Mouse (Mus musculus): ENCODE measurements around the gene Asrgl1.

Gene Asrgl1

DNA sequence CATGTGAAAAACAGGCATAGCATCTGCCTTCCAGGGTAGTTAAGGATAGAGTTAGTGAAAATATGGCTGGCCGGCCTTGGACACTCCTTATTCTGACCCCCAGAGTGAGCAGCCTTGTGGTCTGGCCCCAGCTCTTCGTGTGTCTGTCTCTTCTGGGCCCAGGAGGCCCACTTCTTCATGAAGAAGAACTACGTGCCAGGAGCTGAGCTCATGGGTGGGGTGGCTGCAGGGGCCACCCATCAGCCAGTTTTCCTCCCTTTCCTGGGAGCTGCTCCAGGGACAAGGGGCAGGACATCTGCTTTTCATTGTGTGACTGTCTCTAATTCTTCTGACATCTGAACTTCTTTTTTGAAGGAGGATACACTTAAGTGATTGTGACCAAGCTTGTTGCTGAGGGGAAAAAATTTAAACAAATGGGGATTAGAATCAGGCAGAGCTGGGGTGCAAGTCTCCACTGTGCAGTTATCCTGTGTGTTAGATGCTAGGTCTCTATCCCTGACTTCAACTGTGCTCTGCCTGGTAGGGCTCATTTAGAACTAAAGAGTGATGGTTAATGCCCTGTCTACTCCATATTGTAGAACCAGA is 30.2 kb downstream of the Asrgl1 start:
- in situ Hi-C loops (cut with MseI, MboI) = loop anchor here in 1 of 2 experiments (10.0 kb wide), 1 partner anchor 250 kb away; the partner anchor contains the start of gene Lrrn4cl

DNA sequence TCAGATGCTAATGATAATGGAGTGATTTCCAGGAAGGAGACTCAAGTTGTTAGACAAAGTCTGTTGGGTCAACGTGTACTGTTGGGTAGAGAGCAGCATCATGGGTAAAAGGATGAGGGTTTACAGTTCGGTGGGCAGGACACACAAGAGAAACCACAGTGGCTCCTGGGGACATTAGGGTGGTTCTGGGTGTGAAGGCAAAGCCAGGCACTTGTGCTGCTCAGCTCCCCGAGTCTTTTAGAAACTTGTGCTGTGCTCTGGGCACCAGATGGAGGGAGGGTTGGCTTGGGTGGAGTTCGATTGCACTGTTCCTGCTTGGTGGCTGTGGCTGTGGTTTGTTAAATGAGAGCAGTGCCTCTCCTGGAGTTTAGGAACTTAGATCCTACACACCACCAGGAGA is 31.4 kb downstream of the Asrgl1 start:
- in situ Hi-C loops (cut with MseI, MboI) = loop anchor here in 1 of 2 experiments (10.0 kb wide), 1 partner anchor 249 kb away; the partner anchor contains the start of gene Lrrn4cl

DNA sequence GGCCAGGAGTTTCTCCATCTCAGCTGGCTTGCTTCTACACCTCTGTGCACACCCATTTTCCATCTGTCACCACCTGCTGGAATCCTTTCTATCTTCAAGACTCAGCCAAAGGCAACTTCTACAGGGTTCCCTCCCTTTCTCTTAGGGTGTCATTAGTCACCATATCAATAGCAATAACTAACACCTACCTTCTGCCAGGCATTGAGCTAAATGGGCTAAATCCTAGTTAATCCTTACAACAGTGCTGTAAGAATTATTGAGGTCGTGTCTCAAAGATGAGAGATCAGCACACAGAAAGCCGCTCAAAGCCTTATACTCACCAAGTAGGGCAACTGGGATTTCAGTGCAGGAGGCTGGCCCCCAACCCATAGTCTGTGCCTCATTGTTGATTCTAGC is 34.4 kb downstream of the Asrgl1 start:
- in situ Hi-C loops (cut with MseI, MboI) = loop anchor here in 1 of 2 experiments (10.0 kb wide), 1 partner anchor 246 kb away; the partner anchor contains the start of gene Lrrn4cl

DNA sequence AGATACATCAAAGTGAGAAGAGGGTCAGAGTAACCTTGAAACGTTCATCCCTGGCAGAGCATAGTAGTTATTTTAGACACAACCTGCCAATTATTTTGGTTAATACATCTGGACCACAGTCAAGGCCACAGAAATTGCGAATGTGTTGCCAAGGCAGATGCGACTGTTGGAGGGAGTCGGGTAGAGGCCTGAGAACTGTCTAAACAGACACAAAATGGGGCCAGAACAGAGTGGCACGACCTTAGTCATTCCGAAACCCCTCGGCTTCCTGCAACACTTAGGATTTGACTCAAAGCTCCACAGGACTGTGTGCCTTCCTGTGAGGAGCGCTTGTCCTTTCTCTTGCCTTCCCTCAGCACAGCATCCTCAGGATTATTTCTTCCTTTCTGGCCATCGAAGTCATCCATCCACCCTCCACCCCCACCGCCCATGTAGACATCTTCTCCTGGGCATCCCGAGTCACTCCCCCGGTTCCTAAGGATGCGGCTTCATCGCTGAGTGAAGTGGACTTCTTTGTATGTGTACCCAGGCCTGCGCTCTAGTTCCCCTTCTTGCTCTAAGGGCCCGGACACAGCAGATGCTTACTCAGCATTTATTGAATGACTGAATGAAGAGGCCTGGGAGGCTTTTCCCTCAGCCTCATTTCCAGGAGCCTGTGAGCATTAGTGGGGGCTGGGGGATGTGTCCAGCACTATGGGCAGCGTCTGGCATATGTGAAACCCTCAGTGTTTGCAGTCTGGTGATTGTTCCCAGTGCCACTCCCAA is 35.0 kb downstream of the Asrgl1 start:
- in situ Hi-C loops (cut with MseI, MboI) = loop anchor here in 1 of 2 experiments (10.0 kb wide), 1 partner anchor 246 kb away; the partner anchor contains the start of gene Lrrn4cl

DNA sequence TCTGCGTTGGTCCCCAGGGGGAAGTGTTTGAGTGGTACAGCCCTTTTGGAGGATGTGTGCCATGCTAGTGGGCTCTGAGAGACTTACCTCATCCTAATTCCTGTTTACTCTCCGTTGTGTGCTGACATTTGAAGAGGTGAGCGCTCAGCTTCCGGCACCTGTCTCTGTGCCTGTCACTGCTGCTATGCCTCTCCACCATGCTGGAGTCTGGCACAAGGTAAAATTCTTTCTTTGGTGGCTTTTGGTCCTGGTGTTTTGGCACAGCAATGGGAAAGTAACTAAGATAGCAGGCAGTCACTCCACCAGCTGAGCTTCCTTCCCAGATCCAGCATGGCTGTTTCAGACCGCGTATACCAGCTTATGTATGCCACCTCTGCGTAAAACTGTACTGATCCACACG is 35.7 kb downstream of the Asrgl1 start:
- in situ Hi-C loops (cut with MseI, MboI) = loop anchor here in 1 of 2 experiments (10.0 kb wide), 1 partner anchor 245 kb away; the partner anchor contains the start of gene Lrrn4cl

DNA sequence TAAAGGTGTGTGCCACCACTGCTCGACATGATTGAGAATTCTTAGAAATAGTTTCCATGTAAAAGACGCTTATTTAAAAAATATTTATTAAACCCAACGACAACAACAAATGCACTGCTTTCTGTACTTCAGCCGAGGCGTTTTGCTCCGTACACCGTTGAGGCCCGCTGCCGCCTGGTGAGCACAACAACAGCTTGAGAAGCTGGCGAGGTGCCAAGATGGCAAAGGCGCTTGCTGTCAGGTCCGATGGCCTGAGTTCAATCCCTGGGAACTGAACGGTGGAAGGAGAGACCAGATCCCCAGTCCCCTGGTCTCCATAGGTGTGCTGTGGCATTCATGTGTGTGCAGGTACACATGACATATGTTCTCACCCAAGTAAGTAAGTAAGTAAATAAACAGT is 38.0 kb downstream of the Asrgl1 start:
- in situ Hi-C loops (cut with MseI, MboI) = no loop called here

DNA sequence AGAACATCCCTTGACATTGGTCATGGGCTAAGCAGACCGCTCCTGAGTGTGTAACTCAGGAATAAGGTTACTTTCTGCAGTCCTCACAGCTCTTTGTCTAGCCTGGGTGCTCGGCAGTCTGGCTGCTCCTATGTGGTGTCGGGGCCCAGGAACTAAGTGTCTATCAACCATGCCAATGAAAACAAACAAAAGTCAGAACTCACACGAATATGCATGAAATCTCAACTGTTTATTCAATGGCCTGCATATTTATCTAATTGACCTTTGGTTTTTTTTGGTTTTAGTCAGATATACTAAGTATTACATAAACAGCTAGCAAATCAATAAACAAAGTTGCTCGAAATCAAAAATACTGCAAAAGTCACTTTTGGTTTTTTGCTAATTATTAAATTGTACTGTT is 40.3 kb downstream of the Asrgl1 start:
- in situ Hi-C loops (cut with MseI, MboI) = no loop called here

DNA sequence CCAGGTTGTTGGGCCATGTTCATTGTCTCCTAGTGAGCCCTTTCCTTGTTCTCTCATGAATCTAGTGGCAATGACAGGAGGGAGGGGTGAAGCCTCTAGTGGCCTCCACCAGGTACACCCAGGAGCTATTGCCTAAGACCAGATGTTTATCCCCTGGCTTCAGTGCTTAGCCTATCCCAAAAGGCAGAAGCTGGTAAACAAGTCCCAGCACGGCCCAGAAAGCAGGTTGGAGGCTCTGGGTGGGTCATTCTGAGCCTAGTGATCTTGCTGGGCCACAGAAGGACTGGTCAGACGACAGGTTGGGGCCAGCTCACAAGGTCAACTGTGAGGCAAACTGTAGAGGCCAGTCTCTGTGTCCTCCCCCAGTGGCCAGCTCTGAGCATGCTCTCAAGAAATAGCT is 44.7 kb downstream of the Asrgl1 start:
- in situ Hi-C loops (cut with MseI, MboI) = no loop called here

DNA sequence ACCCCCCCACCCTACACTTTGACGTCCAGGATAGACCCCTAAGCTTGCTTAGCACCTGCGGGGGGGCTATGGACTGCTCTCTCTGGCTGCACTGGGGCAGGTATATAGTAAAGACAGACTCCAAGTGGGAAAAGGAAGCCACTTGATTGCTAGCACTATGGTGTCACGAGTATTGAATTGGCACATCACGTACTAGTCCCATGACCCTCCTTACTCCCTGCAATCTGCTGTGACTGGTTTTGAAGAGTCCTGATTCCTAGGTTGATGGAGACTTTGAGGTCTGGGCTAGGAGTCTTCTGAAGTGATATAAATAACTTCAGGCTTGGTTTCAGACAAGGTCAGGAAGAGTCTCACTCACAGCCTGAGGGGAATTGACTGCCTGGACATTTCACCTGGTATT is 45.2 kb downstream of the Asrgl1 start:
- in situ Hi-C loops (cut with MseI, MboI) = no loop called here

DNA sequence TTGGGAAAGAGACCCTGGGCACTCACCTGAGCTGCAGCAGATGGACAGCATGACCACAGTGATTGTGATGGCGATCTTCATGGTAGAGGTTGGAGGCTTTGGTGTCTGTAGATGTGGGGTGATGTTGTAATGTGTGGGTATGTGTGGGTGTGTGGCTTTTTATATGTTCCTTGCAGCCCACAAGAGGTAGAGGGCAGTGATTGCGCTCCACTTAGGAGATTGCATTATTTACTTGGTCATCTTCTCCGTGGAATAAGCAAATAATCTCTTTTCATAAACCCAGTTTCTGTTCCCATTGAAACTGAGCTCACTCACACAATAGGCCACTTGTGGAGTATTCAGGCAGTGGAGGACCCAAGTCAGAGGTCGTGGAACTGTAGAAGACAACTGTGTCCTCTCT is 47.6 kb downstream of the Asrgl1 start, which contains the start of gene Scgb1a1:
Scgb1a1 (minus strand) TSS at position 138 of the 400 bp plus-strand sequence.
- in situ Hi-C loops (cut with MseI, MboI) = no loop called here

DNA sequence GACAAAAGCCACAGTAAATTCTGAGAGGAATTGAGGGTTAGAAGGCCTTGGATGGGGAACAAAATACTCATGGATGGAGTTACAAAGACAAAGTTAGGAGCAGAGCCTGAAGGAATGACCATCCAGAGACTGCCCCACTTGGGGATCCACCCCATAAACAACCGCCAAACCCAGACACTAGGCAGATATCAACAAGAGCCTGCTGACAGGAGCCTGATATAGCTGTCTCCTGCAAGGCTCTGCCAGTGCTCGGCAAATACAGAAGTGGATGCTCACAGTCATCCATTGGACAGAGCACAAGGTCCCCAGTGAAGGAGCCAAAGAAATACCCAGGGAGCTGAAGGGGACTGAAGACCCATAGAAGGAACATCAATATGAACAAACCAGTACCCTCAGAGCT is 51.5 kb downstream of the Asrgl1 start:
- in situ Hi-C loops (cut with MseI, MboI) = loop anchor here (5.0 kb wide), 1 partner anchor 92 kb away; no protein-coding TSS in a partner anchor

DNA sequence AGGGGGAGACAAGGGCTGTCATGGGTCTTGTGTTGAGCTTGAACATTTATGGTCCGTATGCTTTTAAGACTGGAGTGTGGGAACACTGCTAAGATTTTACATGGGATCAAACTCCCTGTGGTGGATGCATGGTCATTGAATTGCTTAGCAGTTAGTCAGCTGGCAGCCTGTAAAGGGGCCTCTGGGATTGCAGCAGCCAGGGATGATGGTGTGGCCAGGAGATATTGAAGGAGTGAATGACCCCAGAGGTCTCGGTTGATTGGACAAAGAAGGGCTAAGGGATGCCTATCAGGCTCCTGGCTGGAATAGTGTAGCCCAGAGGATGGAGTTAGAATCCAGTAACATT is 52.5 kb downstream of the Asrgl1 start:
- in situ Hi-C loops (cut with MseI, MboI) = loop anchor here (5.0 kb wide), 1 partner anchor 91 kb away; no protein-coding TSS in a partner anchor

DNA sequence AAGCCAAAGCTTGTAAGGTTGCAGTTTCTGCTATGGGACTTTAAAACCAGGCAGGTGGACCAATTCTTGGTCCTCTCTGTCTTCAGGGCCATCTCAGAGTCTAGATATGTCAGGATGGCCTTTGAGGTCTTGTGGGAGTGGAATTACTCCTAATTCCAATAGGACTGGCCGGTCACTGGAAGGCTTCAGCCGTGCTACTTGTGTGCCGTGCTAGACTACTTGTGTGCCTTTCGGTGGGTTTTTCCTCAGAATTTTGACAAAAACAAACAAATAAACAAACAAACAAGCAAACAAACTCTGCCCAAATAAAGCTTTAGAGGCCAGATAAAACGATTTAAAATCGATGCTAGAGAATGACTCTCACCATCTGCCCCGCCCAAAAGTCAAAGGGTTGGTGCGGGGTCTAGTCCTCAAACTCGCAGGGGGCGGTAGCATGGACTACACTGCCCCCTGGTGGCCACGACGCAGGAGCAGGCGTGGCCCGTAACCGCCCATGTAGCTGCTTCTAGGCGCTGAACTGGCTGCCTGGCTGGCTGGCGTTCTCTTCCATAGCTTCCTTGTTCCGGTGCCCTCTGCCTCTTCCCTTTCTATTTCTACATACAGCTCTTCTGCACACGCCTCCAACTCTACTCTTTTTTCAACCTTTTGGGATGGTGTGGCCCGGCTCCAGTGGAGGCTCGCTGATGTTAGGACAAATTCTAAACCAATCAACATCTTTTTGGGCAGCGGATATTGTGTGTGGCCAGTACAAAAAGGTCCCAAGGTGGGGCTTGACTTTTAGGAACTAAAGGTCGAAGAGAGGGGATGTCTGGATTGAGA is 53.0 kb downstream of the Asrgl1 start:
- in situ Hi-C loops (cut with MseI, MboI) = loop anchor here (5.0 kb wide), 1 partner anchor 90 kb away; no protein-coding TSS in a partner anchor

DNA sequence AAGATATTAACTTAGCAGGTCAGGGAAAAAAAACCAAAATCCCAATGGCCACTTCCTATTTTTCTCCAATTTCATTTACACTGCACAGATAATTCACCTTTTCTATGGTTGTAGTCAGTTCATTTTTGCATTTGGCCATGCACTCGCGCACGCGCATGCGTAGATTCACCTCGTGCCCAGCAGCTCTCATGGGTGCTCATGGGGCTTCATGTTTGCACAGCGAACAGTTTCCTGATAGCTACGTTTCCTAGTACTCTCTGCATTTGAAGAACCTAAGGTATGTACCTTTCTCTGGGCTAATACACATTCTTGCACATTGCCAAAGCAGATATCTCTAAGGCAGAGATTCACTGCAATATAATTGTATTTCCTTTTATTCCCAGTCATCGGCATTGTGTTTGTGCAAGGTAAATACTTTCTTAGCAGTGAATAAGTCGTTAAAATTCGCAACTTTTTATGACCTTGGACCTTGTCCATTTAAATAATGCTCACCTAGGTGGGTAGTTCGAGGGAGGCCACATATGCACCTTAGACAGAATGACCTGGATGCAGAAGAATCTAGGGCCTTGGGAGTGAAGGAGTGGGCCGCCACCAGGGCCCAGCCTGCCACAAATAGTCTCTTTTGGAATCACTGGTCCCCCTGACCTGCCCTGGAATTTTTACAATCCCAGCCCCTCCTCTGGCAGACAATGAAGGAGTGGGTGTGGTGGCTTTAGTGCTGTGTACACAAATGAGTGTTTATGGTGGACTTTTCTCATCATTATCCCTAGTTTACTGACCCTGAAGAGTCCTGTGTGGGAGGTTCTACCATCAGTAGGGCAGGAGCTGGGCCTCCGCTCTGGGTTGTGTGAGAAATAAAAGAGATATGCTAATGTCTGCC is 53.9 kb downstream of the Asrgl1 start:
- in situ Hi-C loops (cut with MseI, MboI) = loop anchor here (5.0 kb wide), 1 partner anchor 89 kb away; no protein-coding TSS in a partner anchor

DNA sequence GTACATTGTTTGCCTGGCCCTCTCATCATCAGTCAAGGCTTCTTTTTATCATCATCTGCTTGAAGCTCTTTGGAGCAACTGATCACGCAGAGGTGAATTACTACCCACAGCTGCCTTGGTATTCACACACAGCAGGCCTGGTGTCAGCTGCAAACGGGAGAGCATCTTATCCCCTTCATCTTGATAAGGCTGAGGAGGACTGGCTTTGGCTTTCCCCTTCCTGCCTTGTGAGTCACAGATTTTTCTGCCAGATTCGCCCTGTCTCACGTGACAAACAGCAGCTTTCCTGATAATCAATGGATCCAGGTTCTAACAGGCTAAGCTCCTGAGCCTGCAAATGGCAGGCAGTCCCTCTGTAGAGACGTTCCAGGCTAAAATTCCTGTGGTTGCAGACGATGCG is 55.5 kb downstream of the Asrgl1 start:
- in situ Hi-C loops (cut with MseI, MboI) = loop anchor here (5.0 kb wide), 1 partner anchor 88 kb away; no protein-coding TSS in a partner anchor

DNA sequence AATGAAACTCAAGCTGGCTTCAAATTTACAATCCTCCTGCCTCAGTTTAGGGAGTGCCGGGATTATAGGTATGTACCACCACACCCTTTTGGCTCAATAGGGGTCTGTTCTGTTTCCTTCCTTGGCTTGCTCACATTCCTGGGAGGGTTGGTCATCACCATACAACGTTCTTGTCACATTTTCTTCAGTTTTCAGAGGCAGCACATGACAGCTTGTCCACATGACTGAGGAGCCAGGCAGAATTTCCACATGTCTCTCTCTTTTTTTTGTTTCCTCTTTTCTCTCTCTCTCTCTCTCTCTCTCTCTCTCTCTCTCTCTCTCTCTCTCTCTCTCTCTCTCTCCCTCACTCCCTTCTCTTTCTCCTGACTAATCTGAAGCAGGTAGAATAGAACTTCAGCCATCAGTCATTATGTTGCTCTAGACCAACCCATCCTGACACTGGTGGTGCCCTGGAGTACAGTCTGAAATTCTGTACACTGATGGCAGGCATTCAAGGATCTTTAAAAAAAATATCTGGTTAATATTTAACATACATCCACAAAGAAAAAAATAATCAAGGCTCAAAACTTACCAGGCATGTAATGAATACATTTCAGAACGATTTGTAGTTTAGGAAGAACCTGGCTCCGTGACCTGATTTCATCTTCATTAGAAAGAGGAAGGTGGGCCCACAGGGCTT is 58.3 kb downstream of the Asrgl1 start:
- in situ Hi-C loops (cut with MseI, MboI) = no loop called here

DNA sequence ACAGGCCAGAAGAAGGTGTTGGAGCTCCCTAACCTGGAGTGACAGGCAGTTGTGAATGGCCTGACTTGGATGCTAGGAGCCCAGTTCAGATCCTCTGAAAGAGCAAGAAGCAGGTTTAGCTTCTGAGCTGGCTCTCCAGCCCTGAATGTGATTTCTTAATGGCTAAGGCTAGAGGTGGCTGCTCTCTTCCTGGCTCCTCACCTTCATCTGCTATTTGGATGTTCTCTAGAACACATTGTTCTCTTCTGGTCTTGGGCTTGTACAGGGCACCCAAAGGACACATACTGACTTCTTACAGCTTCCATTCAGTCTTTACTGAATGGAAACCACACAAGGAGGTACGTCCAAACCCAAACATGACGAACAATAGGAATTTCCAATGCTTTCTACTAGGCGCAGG is 59.4 kb downstream of the Asrgl1 start:
- in situ Hi-C loops (cut with MseI, MboI) = no loop called here

DNA sequence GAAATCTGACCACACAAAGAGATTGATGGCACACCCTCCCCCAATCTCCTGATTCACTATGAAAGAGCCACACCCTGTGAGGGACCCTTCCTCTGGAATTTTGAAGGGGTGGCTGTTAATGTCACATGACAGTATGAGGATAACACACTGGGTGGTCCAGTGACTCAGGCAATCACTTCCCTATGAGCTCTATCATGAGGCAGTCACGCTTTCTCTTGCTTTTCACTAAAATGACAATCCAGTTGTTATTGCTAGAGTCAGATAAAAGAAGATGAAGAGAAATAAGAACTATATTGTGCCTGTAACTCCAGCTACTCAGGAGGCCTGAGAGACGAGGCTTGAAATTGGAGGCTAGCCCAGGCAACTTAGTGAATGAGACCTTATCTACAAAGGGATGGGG is 59.9 kb downstream of the Asrgl1 start:
- in situ Hi-C loops (cut with MseI, MboI) = no loop called here

DNA sequence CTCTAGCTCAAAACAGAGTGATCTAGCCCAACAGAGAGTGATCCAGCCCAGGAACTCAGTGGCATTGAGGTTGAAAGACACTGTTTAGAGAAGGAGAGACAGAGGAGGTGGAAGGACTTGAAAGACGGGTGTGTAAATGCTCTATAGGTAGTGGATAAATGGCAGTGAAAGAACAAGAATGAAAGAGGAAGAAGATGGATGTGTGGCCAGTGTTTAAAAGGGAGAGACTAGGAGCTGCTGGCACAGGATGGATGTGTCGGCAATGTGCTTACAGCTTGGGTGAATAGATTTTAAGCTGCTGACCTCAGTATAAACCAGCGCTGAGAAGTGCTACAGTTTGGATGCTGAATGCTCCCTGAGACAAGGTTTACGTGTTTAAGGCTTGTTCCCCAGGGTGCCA is 61.0 kb downstream of the Asrgl1 start:
- in situ Hi-C loops (cut with MseI, MboI) = no loop called here

DNA sequence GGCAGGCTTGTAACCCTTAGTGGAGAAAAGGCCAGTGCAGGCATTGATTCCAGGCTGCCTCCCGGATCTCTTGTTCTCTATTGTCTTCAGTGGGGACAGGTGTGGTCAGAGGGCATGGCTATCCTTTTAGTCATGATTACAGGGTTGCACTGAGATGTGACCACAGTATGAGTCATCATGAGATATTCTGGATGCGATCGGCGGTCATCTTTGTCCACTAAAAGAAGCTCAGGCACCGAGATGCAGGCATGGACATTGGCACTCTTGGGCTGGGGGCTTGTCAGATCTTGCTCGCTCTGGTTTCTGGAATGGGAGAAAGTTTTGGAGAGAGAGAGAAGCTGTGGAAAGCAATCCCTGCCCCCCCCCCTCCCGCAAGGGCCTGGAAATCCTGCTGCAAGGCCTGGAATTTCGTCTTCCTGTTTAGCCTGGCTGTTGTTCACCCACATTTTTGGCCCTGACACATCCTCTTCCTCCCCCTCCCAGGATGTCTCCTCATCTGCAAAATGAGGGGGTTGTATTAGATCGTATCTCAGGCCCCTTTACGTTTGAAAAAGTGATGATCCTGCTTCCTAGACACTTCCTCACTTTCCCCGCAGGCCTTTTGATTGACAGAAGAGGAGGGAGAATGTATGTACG is 61.5 kb downstream of the Asrgl1 start:
- in situ Hi-C loops (cut with MseI, MboI) = no loop called here
